Mouse (Mus musculus) thymus, adult 2 months (tissue): Measurements from ENCODE around the gene Vangl2. TPM values are rescaled to one million over a fixed set of nuclear protein-coding genes. Genes with fewer than 3 reads are reported as not detected.
A peak's percentile ranks its signal among the peaks of the same experiment; 100 is the strongest.

ENCODE experiments used
- DNase-seq: peaks from one replicate; pipeline ENCODE4 v3.0.0; 2021
- H3K27ac ChIP-seq: fragments of 200-500 bp; 2 replicates; pipeline ENCODE4 v1.5.1; 2012; ENCODE audit warnings: low read length, control low read depth; ENCODE audit not compliant: control insufficient read depth, insufficient read depth
- H3K27me3 ChIP-seq: fragments of 200-500 bp; 2 replicates; pipeline ENCODE4 v1.6.1; 2012; ENCODE audit warnings: mild to moderate bottlenecking, low read length, moderate library complexity, mixed read lengths; ENCODE audit not compliant: control insufficient read depth, insufficient read depth
- H3K36me3 ChIP-seq: fragments of 200-500 bp; 2 replicates; pipeline ENCODE4 v1.6.1; 2012; ENCODE audit warnings: mild to moderate bottlenecking, low read length, moderate library complexity; ENCODE audit not compliant: control insufficient read depth, insufficient read depth
- H3K4me1 ChIP-seq: fragments of 200-500 bp; replicated peaks from 2 replicates; pipeline ENCODE4 v1.6.1; 2012; ENCODE audit warnings: low read length; ENCODE audit not compliant: control insufficient read depth, insufficient read depth
- H3K4me3 ChIP-seq: fragments of 200-500 bp; 2 replicates; pipeline ENCODE4 v1.5.1; 2012; ENCODE audit warnings: mild to moderate bottlenecking, low read length, control low read depth, moderate library complexity; ENCODE audit not compliant: control insufficient read depth, insufficient read depth
- CTCF ChIP-seq: fragments of 200-500 bp; IDR thresholded peaks from 2 replicates; pipeline ENCODE4 v1.5.1; 2012; ENCODE audit warnings: mild to moderate bottlenecking, control low read depth, low read length, moderate library complexity, borderline replicate concordance; ENCODE audit not compliant: control insufficient read depth, poor library complexity, insufficient read depth; ENCODE audit errors: extremely low read depth
- POLR2A ChIP-seq: fragments of 200-500 bp; IDR thresholded peaks from 2 replicates; pipeline ENCODE4 v1.6.1; 2012; ENCODE audit warnings: mild to moderate bottlenecking, low read length, control low read depth, moderate library complexity; ENCODE audit not compliant: control insufficient read depth, poor library complexity, insufficient read depth; ENCODE audit errors: extremely low read depth
- WGBS: fragments of 180-500 bp; shearing (Covaris S2); methylation state at CpG from one replicate; pipeline ENCODE4 v1.1.7; 2018; 5-methylcytosine and 5-hydroxymethylcytosine counted together
- polyA plus RNA-seq: library from polyadenylated mRNA; depleted of rRNA; stranded (reverse); fragments of >200 nt; gene quantifications from 2 replicates; pipeline ENCODE4 v1.2.3, GENCODE M21; 2012

Gene Vangl2
- polyA plus RNA-seq, 1 experiment, result 20.5 TPM

DNA sequence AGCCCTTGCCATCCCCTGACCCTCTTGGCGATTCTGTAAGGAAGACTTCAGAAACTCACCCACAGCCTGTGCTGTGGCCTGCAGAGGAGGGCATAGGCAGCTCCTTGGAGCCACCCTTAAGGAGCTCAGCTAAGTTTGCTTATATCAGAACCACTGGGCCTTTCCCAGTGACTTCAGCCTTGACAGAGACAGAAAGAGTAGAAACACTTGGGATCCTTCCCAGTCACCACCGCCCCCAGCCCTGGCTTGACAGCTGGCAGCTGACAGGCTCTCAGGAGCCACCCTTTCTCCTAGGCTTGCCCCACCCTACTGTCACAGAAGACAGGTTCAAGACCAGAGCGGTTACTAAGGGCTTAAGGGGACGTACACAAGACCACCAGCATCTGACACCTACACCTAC, 28.0 kb upstream of the Vangl2 start:
- H3K27me3 ChIP-seq, result peaks cover 15% of the 10 kb centered on the region
- 85% methylated on average over 4 of the region's 4 CpGs for WGBS
- no peak for DNase-seq
- H3K36me3 ChIP-seq, result no peaks in the 10 kb centered on the region
- H3K27ac ChIP-seq, result no peak overlapping the region
- TF ChIP-seq CTCF, result no peak
- TF ChIP-seq POLR2A, result no peak
- no peak overlapping the region for H3K4me3 ChIP-seq
- H3K4me1 ChIP-seq, result no peaks in the 10 kb centered on the region

DNA sequence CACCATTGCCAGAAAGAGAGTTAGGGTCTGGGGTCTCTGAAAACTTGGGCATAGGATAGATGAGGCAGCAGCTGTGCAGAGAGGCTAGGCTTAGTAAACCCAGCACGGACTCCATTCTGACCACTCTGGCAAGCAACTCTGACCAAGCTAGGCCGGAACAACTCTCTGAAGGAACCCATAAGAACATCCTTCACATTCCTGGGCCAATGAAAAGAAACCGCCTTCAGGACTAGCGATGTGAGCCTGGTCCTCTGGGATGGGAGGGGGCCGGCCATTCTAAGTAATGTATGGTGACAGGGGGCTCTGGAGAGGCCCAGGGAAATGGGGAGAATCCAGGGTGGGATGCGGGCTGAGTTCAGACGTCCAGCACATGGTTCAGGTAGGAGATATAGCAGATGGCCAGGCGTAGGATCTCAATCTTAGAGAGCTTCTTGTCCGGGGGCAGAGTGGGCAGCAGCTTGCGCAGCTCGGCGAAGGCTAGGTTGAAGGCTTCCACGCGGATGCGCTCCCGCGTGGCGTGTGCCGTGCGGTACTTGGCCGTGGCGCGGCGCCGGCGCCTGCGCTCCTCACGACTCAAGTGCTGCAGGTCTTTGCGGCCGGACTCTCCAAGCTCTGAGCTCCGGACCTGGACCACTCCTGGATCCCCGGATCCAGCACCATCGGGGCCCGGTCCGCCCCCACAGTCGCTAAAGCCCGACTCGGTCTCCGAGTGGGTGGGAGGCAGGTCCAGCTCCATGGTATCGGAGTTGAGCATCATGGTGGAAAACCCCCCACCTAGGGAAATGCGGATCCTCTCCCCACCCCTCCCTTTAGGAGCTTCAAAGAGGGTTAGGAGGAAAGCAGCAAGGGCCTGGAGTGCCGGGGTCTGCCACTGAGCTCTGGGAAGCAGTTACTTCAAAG, 25.5 kb upstream of the Vangl2 start:
- Histone ChIP-seq H3K4me1 (no peaks in the 10 kb centered on the region), H3K27me3 (peaks cover 15% of the 10 kb centered on the region), H3K4me3 (no peak overlapping the region), H3K36me3 (no peaks in the 10 kb centered on the region), H3K27ac (no peak overlapping the region)
- WGBS, result 14% methylated on average over 42 of the region's 42 CpGs
- no peak for TF ChIP-seq POLR2A
- no peak for DNase-seq

DNA sequence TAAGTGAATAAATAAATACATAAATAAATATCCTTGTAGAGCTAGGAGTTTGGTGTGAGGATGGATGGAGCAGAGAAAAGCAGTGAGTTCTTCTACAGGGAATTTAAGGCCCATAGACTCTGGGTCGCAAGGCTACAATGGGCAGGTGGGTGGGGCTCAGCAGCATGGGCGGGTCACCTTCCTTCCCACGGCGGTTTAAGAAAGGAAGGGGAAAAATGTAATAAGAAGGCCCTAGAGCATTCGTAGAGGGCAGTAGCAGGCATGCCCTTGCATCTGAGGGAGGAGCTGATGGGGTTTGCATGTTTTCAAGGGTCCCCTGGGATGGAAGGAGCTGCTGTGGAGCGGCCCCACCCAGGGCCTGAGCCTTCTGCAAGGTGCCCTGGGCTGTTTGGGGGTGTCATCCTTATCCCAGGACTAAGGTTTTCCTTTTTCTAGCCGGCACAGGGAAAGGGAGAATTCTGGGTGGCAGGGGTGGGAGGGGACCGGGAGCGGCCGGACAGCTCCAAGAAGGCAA, 24.6 kb upstream of the Vangl2 start:
- peaks cover 15% of the 10 kb centered on the region for H3K27me3 ChIP-seq
- 38% methylated on average over 10 of the region's 10 CpGs for WGBS
- TF ChIP-seq CTCF, result no peak
- TF ChIP-seq POLR2A, result no peak

DNA sequence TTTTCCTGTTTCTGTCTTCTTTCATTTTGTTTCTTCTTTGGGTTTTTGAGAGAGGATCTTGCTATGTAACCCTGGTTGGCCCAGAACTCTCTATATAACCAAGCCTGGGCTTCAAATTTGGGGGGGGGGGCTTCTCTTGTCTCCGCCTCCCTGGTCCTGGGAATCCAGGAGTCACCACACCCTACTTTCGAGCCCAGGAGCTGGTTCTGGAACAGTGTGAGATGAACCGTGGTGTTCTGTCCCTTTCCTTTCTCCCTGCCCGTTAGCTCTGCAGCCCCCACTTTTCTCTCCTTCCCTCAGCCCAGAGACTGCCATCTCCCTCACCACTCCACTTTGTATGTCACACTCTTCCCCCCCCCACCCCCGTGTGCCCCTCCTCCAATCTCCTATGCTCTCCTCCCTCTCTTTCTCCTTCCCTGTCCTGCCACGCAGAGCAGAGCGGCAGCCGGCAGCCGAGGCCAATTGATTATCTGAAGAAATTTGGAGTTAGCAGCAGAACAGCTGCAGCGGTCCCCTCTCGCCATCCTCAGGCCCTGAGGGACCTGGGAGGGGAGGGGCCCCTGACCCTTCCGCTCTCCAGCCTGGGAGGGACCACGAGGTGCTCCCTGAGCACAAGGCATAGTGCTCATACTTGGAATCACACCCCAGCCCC, 21.0 kb upstream of the Vangl2 start:
- Histone ChIP-seq H3K27ac (no peak overlapping the region), H3K27me3 (peaks cover 12% of the 10 kb centered on the region), H3K4me3 (no peak overlapping the region), H3K36me3 (no peaks in the 10 kb centered on the region), H3K4me1 (no peaks in the 10 kb centered on the region)
- WGBS, result 85% methylated on average over 13 of the region's 13 CpGs
- DNase-seq, result no peak
- no peak for TF ChIP-seq POLR2A
- no peak for TF ChIP-seq CTCF

More for the DNA sequence above, 24.6 kb upstream of the Vangl2 start:
- Histone ChIP-seq H3K27ac (no peak overlapping the region), H3K36me3 (no peaks in the 10 kb centered on the region), H3K4me1 (no peaks in the 10 kb centered on the region), H3K4me3 (no peak overlapping the region)
- DNase-seq, result no peak

DNA sequence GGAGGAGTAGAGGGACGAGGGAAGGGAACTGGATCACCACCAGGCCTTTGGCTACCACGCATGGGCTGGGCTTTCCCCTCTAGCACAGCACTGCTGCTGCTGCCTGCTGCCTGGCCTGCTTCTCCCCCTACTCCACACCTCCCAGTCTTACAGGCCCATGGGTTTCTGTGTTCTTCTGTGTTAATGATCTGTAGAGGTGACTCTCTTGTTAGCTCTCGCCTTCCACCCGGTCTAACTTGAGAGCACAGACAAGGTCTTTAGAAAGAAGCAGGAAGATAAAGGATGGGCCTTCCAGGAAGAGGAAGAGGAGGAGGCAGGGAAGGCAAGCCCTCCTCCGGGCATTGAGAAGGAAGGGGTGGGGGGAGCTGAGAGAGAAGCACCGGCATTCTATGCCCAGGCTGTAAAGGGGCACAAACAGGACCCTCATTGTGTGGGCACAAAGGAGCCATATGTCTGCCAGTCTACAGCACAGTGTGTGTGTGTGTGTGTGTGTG, 20.0 kb upstream of the Vangl2 start:
- Histone ChIP-seq H3K27me3 (peaks cover 2% of the 10 kb centered on the region), H3K4me3 (no peak overlapping the region), H3K4me1 (no peaks in the 10 kb centered on the region), H3K36me3 (no peaks in the 10 kb centered on the region), H3K27ac (no peak overlapping the region)
- 70% methylated on average over 6 of the region's 6 CpGs for WGBS
- DNase-seq, result no peak
- TF ChIP-seq POLR2A, result no peak
- no peak for TF ChIP-seq CTCF

DNA sequence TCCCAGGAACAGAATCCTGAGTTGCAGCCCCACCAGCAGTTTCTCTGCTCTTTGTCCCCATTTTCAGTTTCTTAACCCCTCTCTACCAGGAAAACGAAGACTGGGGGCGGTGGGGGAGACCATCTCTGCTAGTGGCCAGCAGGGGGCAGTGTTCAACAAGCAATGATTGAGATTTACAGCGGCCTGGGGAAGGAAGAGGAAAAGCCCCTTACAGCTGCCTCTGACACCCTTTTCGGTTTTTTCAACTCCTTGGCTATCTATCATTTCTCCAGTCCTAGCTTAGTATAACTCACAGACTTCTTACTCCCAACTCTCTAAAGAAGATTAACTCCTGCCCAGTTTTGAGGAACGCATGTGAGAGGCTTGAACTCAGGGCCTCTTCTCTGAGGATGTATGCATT, 18.7 kb upstream of the Vangl2 start:
- peak; percentile 72; the same call in 1 of the 2 replicates for TF ChIP-seq CTCF
- no peak for TF ChIP-seq POLR2A
- peak; percentile 75 for DNase-seq
- no peak overlapping the region for H3K27ac ChIP-seq
- H3K4me1 ChIP-seq, result no peaks in the 10 kb centered on the region
- H3K27me3 ChIP-seq, result no peaks in the 10 kb centered on the region
- H3K36me3 ChIP-seq, result no peaks in the 10 kb centered on the region
- WGBS, result 19% methylated on average over 5 of the region's 5 CpGs
- no peak overlapping the region for H3K4me3 ChIP-seq

DNA sequence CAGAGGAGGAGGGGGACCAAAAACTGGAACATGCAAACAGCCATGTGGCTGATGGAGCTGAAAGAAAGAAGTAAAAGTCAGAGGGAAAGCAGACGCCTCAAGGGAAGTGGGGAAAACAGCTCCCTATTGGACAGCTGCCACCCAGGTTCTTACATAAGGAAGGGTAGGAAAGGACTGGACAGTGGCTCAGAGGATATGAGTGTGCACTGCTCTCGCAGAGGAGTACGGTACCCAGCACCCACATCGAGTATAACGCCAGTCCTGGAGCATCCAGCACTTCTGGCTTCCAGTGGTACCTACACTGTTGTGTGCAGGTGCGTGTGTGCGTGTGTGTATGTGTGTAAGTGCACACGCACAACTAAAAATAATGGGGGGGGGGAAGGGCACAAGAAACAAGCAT, 18.2 kb upstream of the Vangl2 start:
- TF ChIP-seq POLR2A, result no peak
- no peak for TF ChIP-seq CTCF
- no peak for DNase-seq
- 76% methylated on average over 8 of the region's 8 CpGs for WGBS
- no peaks in the 10 kb centered on the region for H3K36me3 ChIP-seq
- no peak overlapping the region for H3K4me3 ChIP-seq
- H3K27me3 ChIP-seq, result no peaks in the 10 kb centered on the region
- H3K4me1 ChIP-seq, result no peaks in the 10 kb centered on the region
- no peak overlapping the region for H3K27ac ChIP-seq
